In the genomic region with DNA sequence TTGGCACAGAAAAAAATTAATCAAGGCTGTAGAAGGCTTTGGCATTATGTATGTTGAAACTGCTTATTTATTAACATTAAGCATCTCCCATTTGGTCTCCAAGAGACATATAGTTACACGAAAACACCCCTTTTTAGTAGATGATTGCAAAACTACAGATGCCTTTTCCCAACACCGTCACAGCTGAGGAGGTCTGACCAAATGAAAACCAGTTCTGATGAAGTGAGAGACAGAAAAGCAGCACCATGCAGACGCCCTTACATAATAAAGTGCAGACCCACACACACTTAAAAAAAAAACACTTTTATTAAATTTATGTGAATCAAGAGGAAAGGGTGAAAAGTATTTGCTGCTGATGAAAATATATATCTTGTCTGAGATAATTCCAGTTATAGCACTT, we compare ENCODE assay signal across 35 mouse cellular contexts.
"Had no signal": no experiment of that assay in that cellular context is flagged by ENCODE, and none has a peak within 500 bp of the region (broad histone marks: within the 10 kb centered on the region; RNA-seq: fewer than 3 reads in every experiment).

No protein-coding gene starts in this region.

- H3K27me3 ChIP-seq: heart, embryonic 12.5 days; heart, embryonic 13.5 days; heart, embryonic 15.5 days; hindbrain, embryonic 12.5 days; hindbrain, embryonic 13.5 days; hindbrain, embryonic 15.5 days; intestine, embryonic 15.5 days; kidney, embryonic 15.5 days had no signal

- H3K9me3 ChIP-seq: heart, embryonic 10.5 days; heart, embryonic 12.5 days; heart, embryonic 13.5 days; heart, embryonic 15.5 days; hindbrain, embryonic 10.5 days; hindbrain, embryonic 12.5 days; hindbrain, embryonic 13.5 days; hindbrain, embryonic 15.5 days; intestine, embryonic 15.5 days; kidney, embryonic 15.5 days had no signal

- H3K27ac ChIP-seq: heart, embryonic 10.5 days; heart, embryonic 13.5 days; heart, embryonic 15.5 days; hindbrain, embryonic 10.5 days; hindbrain, embryonic 12.5 days; hindbrain, embryonic 13.5 days; hindbrain, embryonic 14.5 days; hindbrain, embryonic 15.5 days; hindbrain, postnatal 0 days; intestine, embryonic 15.5 days; kidney, embryonic 15.5 days; kidney, postnatal 0 days; layer of hippocampus, adult 2 months had no signal

- H3K4me3 ChIP-seq: heart, embryonic 10.5 days; heart, embryonic 12.5 days; heart, embryonic 13.5 days; heart, embryonic 15.5 days; hindbrain, embryonic 10.5 days; hindbrain, embryonic 12.5 days; hindbrain, embryonic 13.5 days; hindbrain, embryonic 15.5 days; intestine, embryonic 15.5 days; kidney, embryonic 15.5 days; layer of hippocampus, adult 2 months had no signal

- H3K4me2 ChIP-seq: heart, embryonic 11.5 days; heart, embryonic 12.5 days; heart, embryonic 13.5 days; heart, embryonic 15.5 days; hindbrain, embryonic 12.5 days; hindbrain, embryonic 13.5 days; hindbrain, embryonic 14.5 days; hindbrain, embryonic 15.5 days; intestine, embryonic 15.5 days; kidney, embryonic 15.5 days had no signal

- DNase-seq: heart, postnatal 10 days; heart, postnatal 14 days; heart, postnatal 36 days; heart, postnatal 4 days; kidney, adult 11 months; kidney, adult 18-20 months; kidney, adult 2 months; kidney, adult 8-10 months; kidney, adult 9 months; kidney, postnatal 10 days; kidney, postnatal 14 days; kidney, postnatal 25 days; kidney, postnatal 36 days; kidney, postnatal 4 days; layer of hippocampus, adult 9-11 months; layer of hippocampus, postnatal 36 days had no signal

- H3K9ac ChIP-seq: heart, embryonic 12.5 days; heart, embryonic 13.5 days; heart, embryonic 15.5 days; hindbrain, embryonic 12.5 days; hindbrain, embryonic 13.5 days; hindbrain, embryonic 14.5 days; hindbrain, embryonic 15.5 days; intestine, embryonic 15.5 days; kidney, embryonic 15.5 days had no signal

- ATAC-seq: hindbrain, embryonic 16.5 days; hindbrain, postnatal 0 days; inflammation-experienced regulatory T-cells, adult 6 months; intestine, embryonic 15.5 days; intestine, embryonic 16.5 days; intestine, postnatal 0 days had no signal

- H3K4me1 ChIP-seq: heart, embryonic 10.5 days; heart, embryonic 12.5 days; heart, embryonic 13.5 days; heart, embryonic 15.5 days; hindbrain, embryonic 10.5 days; hindbrain, embryonic 12.5 days; hindbrain, embryonic 13.5 days; hindbrain, embryonic 15.5 days; intestine, embryonic 15.5 days; kidney, embryonic 15.5 days had no signal

- H3K36me3 ChIP-seq: heart, embryonic 10.5 days; heart, embryonic 12.5 days; heart, embryonic 13.5 days; heart, embryonic 15.5 days; hindbrain, embryonic 10.5 days; hindbrain, embryonic 12.5 days; hindbrain, embryonic 13.5 days; hindbrain, embryonic 15.5 days; intestine, embryonic 15.5 days; kidney, embryonic 15.5 days had no signal
